ENCODE assay signal across 8 mouse cellular contexts in genomic region chr2:18048453-18049075, GRCm38 (mm10). TPM values are rescaled to one million over a fixed set of nuclear protein-coding genes. Genes with fewer than 3 reads are reported as not detected.
DNase-seq lines count a peak whose midpoint lies in the region; ATAC-seq and TF ChIP-seq lines count a peak whose summit lies in the region.

Gene Skida1, minus strand, starts transcription at chr2:18049051.

- H3K79me2 ChIP-seq in liver, adult 2 months (ENCODE audit: control insufficient read depth, insufficient read depth, low read length), result no peaks in the 10 kb centered on the region

- WGBS in liver, adult 2 months, result 18% methylated on average over 17 of the region's 17 CpGs
- under 1% methylated on average over 17 of the region's 17 CpGs for WGBS in embryonic facial prominence, embryonic 10.5 days
- WGBS in hindbrain, embryonic 13.5 days, result 0% methylated on average over 17 of the region's 17 CpGs
- WGBS in limb, embryonic 15.5 days, result under 1% methylated on average over 17 of the region's 17 CpGs
- WGBS in small intestine, adult 2 months, result 8% methylated on average over 17 of the region's 17 CpGs

- H3K27ac ChIP-seq in liver, adult 2 months (replicated peaks; ENCODE audit: insufficient read depth, low read depth, low read length), result peak within 1 kb of the TSS; percentile 47
- peak within 1 kb of the TSS; percentile 99 for H3K27ac ChIP-seq in embryonic facial prominence, embryonic 10.5 days (replicated peaks)
- H3K27ac ChIP-seq in hindbrain, embryonic 13.5 days, result peak within 1 kb of the TSS; percentile 100
- H3K27ac ChIP-seq in limb, embryonic 15.5 days, result peak within 1 kb of the TSS; percentile 99
- peak within 1 kb of the TSS; percentile 10 for H3K27ac ChIP-seq in small intestine, adult 2 months (ENCODE audit: insufficient read depth, low read depth, low read length)

- peak within 1 kb of the TSS; percentile 91 for H3K4me2 ChIP-seq in hindbrain, embryonic 13.5 days
- H3K4me2 ChIP-seq in limb, embryonic 15.5 days, result peak within 1 kb of the TSS; percentile 71

- peak within 1 kb of the TSS; percentile 62 for H3K4me3 ChIP-seq in liver, adult 2 months (ENCODE audit: insufficient read depth, low read depth, low read length)
- H3K4me3 ChIP-seq in embryonic facial prominence, embryonic 10.5 days, result peak within 1 kb of the TSS; percentile 98
- peak within 1 kb of the TSS; percentile 90 for H3K4me3 ChIP-seq in hindbrain, embryonic 13.5 days
- H3K4me3 ChIP-seq in limb, embryonic 15.5 days, result peak within 1 kb of the TSS; percentile 80
- H3K4me3 ChIP-seq in small intestine, adult 2 months (ENCODE audit: low read depth, low read length), result peak within 1 kb of the TSS; percentile 85

- no peak for TF ChIP-seq CTCF in liver, adult 2 months (IDR thresholded peaks at IDR 0.05; ENCODE audit: low read depth, low read length)
- no peak for TF ChIP-seq CTCF in small intestine, adult 2 months (IDR thresholded peaks at IDR 0.05; ENCODE audit: extremely low read depth, insufficient read length, insufficient replicate concordance, low read depth, low read length)

- peak; percentile 75 for ATAC-seq in hindbrain, embryonic 13.5 days (ENCODE audit: low FRiP score)
- no peak for ATAC-seq in limb, embryonic 15.5 days (ENCODE audit: insufficient number of reproducible peaks, low FRiP score, low TSS enrichment, low read depth)

- H3K27me3 ChIP-seq in liver, adult 2 months (ENCODE audit: control insufficient read depth, insufficient read depth, low read length), result no peaks in the 10 kb centered on the region
- no peaks in the 10 kb centered on the region for H3K27me3 ChIP-seq in embryonic facial prominence, embryonic 10.5 days (replicated peaks; ENCODE audit: low read depth, poor library complexity, severe bottlenecking)
- H3K27me3 ChIP-seq in hindbrain, embryonic 13.5 days, result no peaks in the 10 kb centered on the region
- H3K27me3 ChIP-seq in limb, embryonic 15.5 days, result no peaks in the 10 kb centered on the region
- H3K27me3 ChIP-seq in small intestine, adult 2 months (ENCODE audit: control insufficient read depth, insufficient read depth, low read length), result peaks cover 58% of the 10 kb centered on the region

- H3K9me3 ChIP-seq in embryonic facial prominence, embryonic 10.5 days, result no peaks in the 10 kb centered on the region
- no peaks in the 10 kb centered on the region for H3K9me3 ChIP-seq in hindbrain, embryonic 13.5 days
- no peaks in the 10 kb centered on the region for H3K9me3 ChIP-seq in limb, embryonic 15.5 days

- DNase-seq in liver, adult 2 months (ENCODE audit: extremely low read depth, low read depth, low spot score), result peak; percentile 44
- DNase-seq in liver, result no peak
- DNase-seq in embryonic facial prominence, embryonic 10.5 days (ENCODE audit: low spot score), result peak; percentile 62
- DNase-seq in ovary, postnatal 10 days (ENCODE audit: low spot score), result no peak
- no peak for DNase-seq in cerebellum, adult 9-11 months

- H3K36me3 ChIP-seq in liver, adult 2 months (ENCODE audit: control insufficient read depth, insufficient read depth, low read length), result no peaks in the 10 kb centered on the region
- peaks cover 8% of the 10 kb centered on the region; the same call in 1 of the 2 replicates for H3K36me3 ChIP-seq in embryonic facial prominence, embryonic 10.5 days (replicated peaks)
- no peaks in the 10 kb centered on the region for H3K36me3 ChIP-seq in hindbrain, embryonic 13.5 days
- no peaks in the 10 kb centered on the region for H3K36me3 ChIP-seq in limb, embryonic 15.5 days
- H3K36me3 ChIP-seq in small intestine, adult 2 months (ENCODE audit: control insufficient read depth, insufficient read depth, low read length), result no peaks in the 10 kb centered on the region

- H3K9ac ChIP-seq in liver, adult 2 months (ENCODE audit: low read depth, low read length), result peak within 1 kb of the TSS; percentile 89
- H3K9ac ChIP-seq in hindbrain, embryonic 13.5 days, result peak within 1 kb of the TSS; percentile 100
- peak within 1 kb of the TSS; percentile 97 for H3K9ac ChIP-seq in limb, embryonic 15.5 days

- TF ChIP-seq POLR2A in liver, adult 2 months (IDR thresholded peaks at IDR 0.05; ENCODE audit: extremely low read depth, insufficient read depth, low read length), result no peak
- TF ChIP-seq POLR2A in small intestine, adult 2 months (IDR thresholded peaks at IDR 0.05; ENCODE audit: low read depth, low read length), result no peak

- H3K4me1 ChIP-seq in liver, adult 2 months (ENCODE audit: control insufficient read depth, insufficient read depth, low read length), result peaks cover 4% of the 10 kb centered on the region; the same call in 1 of the 2 replicates
- peaks cover 49% of the 10 kb centered on the region for H3K4me1 ChIP-seq in embryonic facial prominence, embryonic 10.5 days
- peaks cover 38% of the 10 kb centered on the region for H3K4me1 ChIP-seq in hindbrain, embryonic 13.5 days (replicated peaks)
- H3K4me1 ChIP-seq in limb, embryonic 15.5 days, result peaks cover 16% of the 10 kb centered on the region
- no peaks in the 10 kb centered on the region; the same call in 1 of the 2 replicates for H3K4me1 ChIP-seq in small intestine, adult 2 months (ENCODE audit: control insufficient read depth, insufficient read depth, insufficient read length, low read length)

RNA-seq across cellular contexts. Expression of gene Skida1, which starts in this region (rescaled TPM):
- total RNA-seq in liver, adult 2 months (2014; rRNA removed), result 0.47 and 1.3 TPM in 2 replicates
- polyA plus RNA-seq in liver, adult 2 months (2012; rRNA removed), result 0.24 and 0.33 TPM in 2 replicates
- 15.5 and 16.6 TPM in 2 replicates for polyA plus RNA-seq in embryonic facial prominence, embryonic 10.5 days (2016; fragmentation: Nextera tagmentation; extraction: Ambion mirVana)
- 11.5 and 12.7 TPM in 2 replicates for polyA plus RNA-seq in hindbrain, embryonic 13.5 days (2015; fragmentation: Nextera tagmentation; extraction: Ambion mirVana)
- polyA plus RNA-seq in limb, embryonic 15.5 days (2015; fragmentation: Nextera tagmentation; extraction: Ambion mirVana), result 5.1 and 7.6 TPM in 2 replicates
- polyA plus RNA-seq in small intestine, adult 2 months (2012; rRNA removed), result 0.23 and 0.63 TPM in 2 replicates

Comparison
In these comparisons a context has a peak if more than half of its experiments do, and no peak if none do; other contexts are left out.
1. DNase-seq: peak in liver, adult 2 months (single experiment) and embryonic facial prominence, embryonic 10.5 days (single experiment); none in liver (single experiment), ovary, postnatal 10 days (single experiment) and cerebellum, adult 9-11 months (single experiment).
2. H3K27ac ChIP-seq: peak in every context shown above with its lines; median percentile 100 in hindbrain, embryonic 13.5 days; 99 in embryonic facial prominence, embryonic 10.5 days; 99 in limb, embryonic 15.5 days; 47 in liver, adult 2 months; 10 in small intestine, adult 2 months.
3. Peak in every context shown above with its lines, with median percentiles within 50 percentile points of each other: H3K4me3 ChIP-seq and H3K9ac ChIP-seq.